Mouse (Mus musculus): ENCODE measurements around the gene Ssh2. TPM values are rescaled to one million over a fixed set of nuclear protein-coding genes. Genes with fewer than 3 reads are reported as not detected.

The Ssh2 gene
- polyA plus RNA-seq, 1 experiment: 43.8 TPM

DNA sequence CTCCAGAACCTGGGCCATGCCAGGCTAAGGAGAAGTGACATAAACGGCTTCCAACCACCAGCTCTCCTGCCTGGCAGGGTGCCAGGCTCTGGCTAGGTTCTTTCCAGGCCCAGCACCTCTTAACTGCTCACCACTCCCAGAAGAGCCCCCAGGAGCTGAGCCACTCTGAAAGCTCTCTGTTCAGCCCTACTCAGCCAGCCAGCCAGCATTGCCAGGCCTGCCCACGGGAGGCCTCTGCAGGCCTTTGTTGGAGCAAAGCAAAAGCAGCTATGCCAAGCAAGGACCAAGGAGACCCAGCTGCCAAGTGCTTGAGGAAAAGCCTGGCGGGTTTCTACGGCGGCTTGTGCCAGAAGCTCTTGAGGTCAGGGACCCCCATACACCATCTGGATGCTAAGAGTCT is 270.7 kb downstream of the Ssh2 start:
- no peak overlapping the region for H3K4me3 ChIP-seq (ENCODE audit: control insufficient read depth, low read depth, low read length)
- peaks cover 3% of the 10 kb centered on the region; the same call in 1 of the 2 replicates for H3K27me3 ChIP-seq (ENCODE audit: control insufficient read depth, insufficient read depth, low read length)
- no peak overlapping the region for H3K27ac ChIP-seq (ENCODE audit: control insufficient read depth, insufficient read depth, low read depth, low read length)
- TF ChIP-seq POLR2A (IDR thresholded peaks at IDR 0.05; ENCODE audit: control insufficient read depth, low read depth, low read length) (no peak), CTCF (IDR thresholded peaks at IDR 0.05; ENCODE audit: control insufficient read depth, insufficient read depth, insufficient replicate concordance, low read depth, low read length) (no peak)
- no peaks in the 10 kb centered on the region for H3K36me3 ChIP-seq (ENCODE audit: control insufficient read depth, insufficient read depth, low read length)
- H3K4me1 ChIP-seq (ENCODE audit: control insufficient read depth, insufficient read depth, low read length): peaks cover 18% of the 10 kb centered on the region

- TF ChIP-seq CTCF (IDR thresholded peaks at IDR 0.05; ENCODE audit: control insufficient read depth, insufficient read depth, insufficient replicate concordance, low read depth, low read length) (no peak), POLR2A (IDR thresholded peaks at IDR 0.05; ENCODE audit: control insufficient read depth, low read depth, low read length) (no peak)
- Histone ChIP-seq H3K4me3 (ENCODE audit: control insufficient read depth, low read depth, low read length) (peak overlapping the region; percentile 59), H3K36me3 (ENCODE audit: control insufficient read depth, insufficient read depth, low read length) (no peaks in the 10 kb centered on the region), H3K4me1 (ENCODE audit: control insufficient read depth, insufficient read depth, low read length) (peaks cover 28% of the 10 kb centered on the region), H3K27me3 (ENCODE audit: control insufficient read depth, insufficient read depth, low read length) (peaks cover 3% of the 10 kb centered on the region; the same call in 1 of the 2 replicates), H3K27ac (ENCODE audit: control insufficient read depth, insufficient read depth, low read depth, low read length) (no peak overlapping the region)
These were observed 272.9 kb downstream of the Ssh2 start for GRCm38 (mm10) chr11:77488771-77489581.

DNA sequence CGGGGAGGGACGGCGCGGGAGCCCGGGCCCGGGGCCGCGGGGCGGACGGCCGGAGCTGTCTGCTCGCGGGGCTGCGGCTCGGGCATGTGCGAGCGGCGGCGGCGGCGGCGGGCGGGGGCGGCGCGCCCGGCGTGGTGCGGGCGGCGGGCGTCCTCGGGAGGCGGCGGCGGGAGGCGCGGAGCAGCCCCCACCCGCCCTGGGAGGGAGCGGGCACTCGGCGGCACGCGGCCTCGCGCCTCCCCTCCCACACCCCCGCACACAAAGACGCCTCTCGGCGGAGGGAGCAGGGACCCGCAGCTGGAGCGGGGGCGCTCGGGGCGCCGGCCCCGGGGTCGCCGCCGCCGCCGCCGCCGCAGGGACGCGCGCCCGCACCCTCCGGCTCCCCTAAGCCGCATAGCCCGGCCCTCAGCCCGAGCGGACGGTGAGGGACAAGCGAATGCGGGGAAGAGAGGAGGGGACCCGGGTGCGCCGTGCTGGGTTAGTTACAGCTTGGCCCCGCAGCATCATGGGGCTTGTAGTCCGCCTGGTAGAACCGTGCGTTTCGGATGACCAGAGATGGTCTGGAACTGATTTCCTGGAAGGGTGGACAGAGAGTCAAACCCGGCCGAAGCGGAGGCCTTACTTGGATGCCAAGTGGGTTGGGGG is 273.6 kb downstream of the Ssh2 start, which contains the start of gene Ankrd13b:
Gene Ankrd13b (minus strand): TSS at position 88 of the 645 bp plus-strand sequence.
- Histone ChIP-seq H3K36me3 (ENCODE audit: control insufficient read depth, insufficient read depth, low read length) (peaks cover 1% of the 10 kb centered on the region), H3K27ac (ENCODE audit: control insufficient read depth, insufficient read depth, low read depth, low read length) (no peak within 1 kb of the TSS), H3K4me3 (ENCODE audit: control insufficient read depth, low read depth, low read length) (peak within 1 kb of the TSS; percentile 80), H3K4me1 (ENCODE audit: control insufficient read depth, insufficient read depth, low read length) (peaks cover 34% of the 10 kb centered on the region), H3K27me3 (ENCODE audit: control insufficient read depth, insufficient read depth, low read length) (peaks cover 3% of the 10 kb centered on the region; the same call in 1 of the 2 replicates)
- no peak for TF ChIP-seq CTCF (IDR thresholded peaks at IDR 0.05; ENCODE audit: control insufficient read depth, insufficient read depth, insufficient replicate concordance, low read depth, low read length)
- no peak for TF ChIP-seq POLR2A (IDR thresholded peaks at IDR 0.05; ENCODE audit: control insufficient read depth, low read depth, low read length)

GRCm38 (mm10) chr11:77490451-77490850 is 274.4 kb downstream of the Ssh2 start:
- peaks cover 1% of the 10 kb centered on the region for H3K36me3 ChIP-seq (ENCODE audit: control insufficient read depth, insufficient read depth, low read length)
- peaks cover 3% of the 10 kb centered on the region; the same call in 1 of the 2 replicates for H3K27me3 ChIP-seq (ENCODE audit: control insufficient read depth, insufficient read depth, low read length)
- H3K4me3 ChIP-seq (ENCODE audit: control insufficient read depth, low read depth, low read length): no peak overlapping the region
- peaks cover 38% of the 10 kb centered on the region for H3K4me1 ChIP-seq (ENCODE audit: control insufficient read depth, insufficient read depth, low read length)
- TF ChIP-seq CTCF (IDR thresholded peaks at IDR 0.05; ENCODE audit: control insufficient read depth, insufficient read depth, insufficient replicate concordance, low read depth, low read length): no peak
- no peak for TF ChIP-seq POLR2A (IDR thresholded peaks at IDR 0.05; ENCODE audit: control insufficient read depth, low read depth, low read length)
- no peak overlapping the region for H3K27ac ChIP-seq (ENCODE audit: control insufficient read depth, insufficient read depth, low read depth, low read length)

- H3K27me3 ChIP-seq (ENCODE audit: control insufficient read depth, insufficient read depth, low read length): peaks cover 3% of the 10 kb centered on the region; the same call in 1 of the 2 replicates
- H3K36me3 ChIP-seq (ENCODE audit: control insufficient read depth, insufficient read depth, low read length): peaks cover 1% of the 10 kb centered on the region
- peaks cover 41% of the 10 kb centered on the region for H3K4me1 ChIP-seq (ENCODE audit: control insufficient read depth, insufficient read depth, low read length)
- H3K27ac ChIP-seq (ENCODE audit: control insufficient read depth, insufficient read depth, low read depth, low read length): no peak overlapping the region
- TF ChIP-seq POLR2A (IDR thresholded peaks at IDR 0.05; ENCODE audit: control insufficient read depth, low read depth, low read length): no peak
- TF ChIP-seq CTCF (IDR thresholded peaks at IDR 0.05; ENCODE audit: control insufficient read depth, insufficient read depth, insufficient replicate concordance, low read depth, low read length): peak; percentile 86
- H3K4me3 ChIP-seq (ENCODE audit: control insufficient read depth, low read depth, low read length): peak overlapping the region; percentile 59
These were observed 275.0 kb downstream of the Ssh2 start for GRCm38 (mm10) chr11:77491123-77491501.

DNA sequence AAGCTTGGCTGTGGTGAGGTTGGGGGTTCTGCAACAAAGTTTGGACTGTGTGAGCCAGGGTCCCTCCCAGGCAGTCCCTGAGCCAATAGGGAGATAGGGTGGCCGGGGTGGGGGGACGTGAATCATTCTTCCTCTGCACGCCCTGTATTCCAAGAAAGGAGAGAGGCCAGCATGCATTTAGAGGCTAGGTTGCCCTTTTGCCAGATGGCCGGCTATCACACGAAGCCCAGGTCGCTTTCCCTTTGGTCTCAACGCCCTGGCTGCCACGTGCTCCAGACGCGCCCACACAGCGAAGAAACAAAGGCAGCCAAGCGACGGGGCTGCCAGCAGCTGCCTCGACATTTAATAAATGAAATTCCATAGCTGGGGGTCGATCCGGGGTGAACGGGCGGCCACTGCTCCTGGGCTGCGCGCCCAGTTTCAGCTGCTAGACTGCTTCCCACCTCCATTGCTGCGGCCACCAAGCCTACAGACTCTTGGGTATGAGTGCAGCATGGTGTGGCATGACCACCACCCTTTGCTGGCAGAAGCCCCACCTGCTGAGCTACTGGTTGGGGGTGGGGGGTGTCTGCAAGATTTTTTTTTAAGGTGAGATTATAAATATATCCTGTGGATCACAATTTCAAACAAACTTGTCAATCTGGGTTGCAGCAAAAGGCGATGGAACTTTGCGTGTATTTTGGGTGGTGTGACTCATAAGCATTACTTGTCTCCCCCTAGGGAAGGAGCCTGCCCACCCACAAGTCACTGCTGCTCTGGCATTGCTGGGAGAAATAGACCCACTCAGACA is 275.6 kb downstream of the Ssh2 start:
- no peak overlapping the region; the same call in 1 of the 2 replicates for H3K27ac ChIP-seq (ENCODE audit: control insufficient read depth, insufficient read depth, low read depth, low read length)
- TF ChIP-seq POLR2A (IDR thresholded peaks at IDR 0.05; ENCODE audit: control insufficient read depth, low read depth, low read length) (no peak), CTCF (IDR thresholded peaks at IDR 0.05; ENCODE audit: control insufficient read depth, insufficient read depth, insufficient replicate concordance, low read depth, low read length) (no peak)
- H3K4me1 ChIP-seq (ENCODE audit: control insufficient read depth, insufficient read depth, low read length): peaks cover 41% of the 10 kb centered on the region
- peaks cover 3% of the 10 kb centered on the region; the same call in 1 of the 2 replicates for H3K27me3 ChIP-seq (ENCODE audit: control insufficient read depth, insufficient read depth, low read length)
- peak overlapping the region; percentile 59 for H3K4me3 ChIP-seq (ENCODE audit: control insufficient read depth, low read depth, low read length)
- H3K36me3 ChIP-seq (ENCODE audit: control insufficient read depth, insufficient read depth, low read length): peaks cover 1% of the 10 kb centered on the region

Measured in testis, adult 2 months (tissue).